Mouse (Mus musculus) heart, embryonic 10.5 days (tissue): ENCODE results near the gene Dnajb5. TPM values are rescaled to one million over a fixed set of nuclear protein-coding genes. Genes with fewer than 3 reads are reported as not detected.
A peak's percentile ranks its signal among the peaks of the same experiment; 100 is the strongest.
"Not testable (repeated sequence)": the region's sequence is repeated elsewhere in the genome, so short reads cannot be mapped to it uniquely, and the experiment has no call there.

Source experiments
- DNase-seq: peaks from one replicate; pipeline ENCODE4 v3.0.0-alpha.2; 2017; ENCODE audit warnings: low spot score
- H3K27ac ChIP-seq: fragments of 300-500 bp; sonication (generic); 2 replicates; pipeline ENCODE4 v1.5.1; 2016; ENCODE audit warnings: mild to moderate bottlenecking
- H3K27me3 ChIP-seq: fragments of 300-500 bp; sonication (generic); 2 replicates; pipeline ENCODE4 v1.6.1; 2016; ENCODE audit warnings: mild to moderate bottlenecking; ENCODE audit not compliant: poor library complexity, insufficient read depth, severe bottlenecking
- H3K36me3 ChIP-seq: fragments of 300-500 bp; sonication (generic); 2 replicates; pipeline ENCODE4 v1.6.1; 2016; ENCODE audit warnings: mild to moderate bottlenecking, moderate library complexity
- H3K4me1 ChIP-seq: fragments of 300-500 bp; sonication (generic); 2 replicates; pipeline ENCODE4 v1.6.1; 2016; ENCODE audit warnings: mild to moderate bottlenecking
- H3K4me3 ChIP-seq: fragments of 300-500 bp; sonication (generic); 2 replicates; pipeline ENCODE4 v1.5.1; 2016; ENCODE audit warnings: mild to moderate bottlenecking, moderate library complexity
- H3K9me3 ChIP-seq: fragments of 300-500 bp; sonication (generic); 2 replicates; pipeline ENCODE4 v1.6.1; 2016; ENCODE audit warnings: mild to moderate bottlenecking, moderate library complexity
- whole genome bisulfite sequencing: fragments of 180-500 bp; shearing (Covaris S2); methylation state at CpG from one replicate; pipeline ENCODE4 v1.1.7; 2016; 5-methylcytosine and 5-hydroxymethylcytosine counted together
- polyA plus RNA-seq: library from polyadenylated mRNA; unstranded; fragments of >200 nt; fragmentation: Nextera tagmentation; extraction: Ambion mirVana; gene quantifications from 2 replicates; pipeline ENCODE4 v1.2.1, GENCODE M21; 2016

Gene Dnajb5
- polyA plus RNA-seq, 1 experiment from 2014 or later, result 11.4 TPM

DNA sequence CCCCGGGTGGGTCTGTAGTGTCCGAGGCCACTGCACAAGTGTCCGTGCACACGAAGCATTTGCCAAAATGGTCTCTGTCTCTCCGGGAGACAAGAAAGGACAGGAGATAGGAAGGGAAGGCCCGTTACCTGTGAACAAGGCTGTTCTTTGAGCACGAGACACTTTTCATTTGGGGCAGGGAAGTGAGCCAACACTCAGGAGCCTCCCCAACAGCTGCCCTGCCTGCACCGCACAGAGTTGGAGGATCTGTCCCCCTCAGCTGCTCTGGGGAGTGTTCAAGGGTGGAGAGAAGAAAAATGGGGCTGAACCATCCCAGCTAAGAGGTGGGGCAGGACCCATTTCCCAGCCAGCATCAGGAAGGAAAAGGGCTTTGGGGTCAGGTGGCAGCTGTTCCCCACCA is 8.4 kb downstream of the Dnajb5 start:
- Histone ChIP-seq H3K4me1 (peaks cover 54% of the 10 kb centered on the region), H3K36me3 (peaks cover 22% of the 10 kb centered on the region), H3K27me3 (no peaks in the 10 kb centered on the region), H3K9me3 (no peaks in the 10 kb centered on the region), H3K27ac (peak overlapping the region; percentile 44), H3K4me3 (no peak overlapping the region)
- DNase-seq, result no peak
- 78% methylated on average over 8 of the region's 8 CpGs for WGBS

DNA sequence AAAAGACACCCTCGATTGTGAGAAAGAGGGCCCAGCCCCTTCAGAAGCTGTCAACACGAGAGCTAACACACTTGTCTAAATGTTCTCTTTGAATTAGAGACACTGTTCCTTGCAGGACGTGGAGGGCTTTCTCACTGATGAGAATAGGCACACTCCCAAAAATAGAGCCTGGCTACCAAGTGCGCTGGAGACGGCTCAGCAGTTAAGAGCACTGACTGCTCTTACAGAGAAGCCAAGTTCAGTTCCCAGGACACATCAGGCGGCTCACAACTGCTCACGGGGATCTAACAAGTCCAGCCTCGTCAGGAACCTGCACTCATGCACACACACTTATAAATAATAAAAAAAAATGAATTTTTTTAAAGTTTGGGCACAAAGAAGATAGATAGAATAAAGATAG is 9.3 kb downstream of the Dnajb5 start:
- no peak for DNase-seq
- Histone ChIP-seq H3K27ac (peak overlapping the region; percentile 44; the same call in 1 of the 2 replicates), H3K9me3 (no peaks in the 10 kb centered on the region), H3K27me3 (no peaks in the 10 kb centered on the region), H3K4me1 (peaks cover 44% of the 10 kb centered on the region), H3K36me3 (peaks cover 22% of the 10 kb centered on the region), H3K4me3 (no peak overlapping the region)
- WGBS, result 39% methylated on average over 8 of the region's 8 CpGs

DNA sequence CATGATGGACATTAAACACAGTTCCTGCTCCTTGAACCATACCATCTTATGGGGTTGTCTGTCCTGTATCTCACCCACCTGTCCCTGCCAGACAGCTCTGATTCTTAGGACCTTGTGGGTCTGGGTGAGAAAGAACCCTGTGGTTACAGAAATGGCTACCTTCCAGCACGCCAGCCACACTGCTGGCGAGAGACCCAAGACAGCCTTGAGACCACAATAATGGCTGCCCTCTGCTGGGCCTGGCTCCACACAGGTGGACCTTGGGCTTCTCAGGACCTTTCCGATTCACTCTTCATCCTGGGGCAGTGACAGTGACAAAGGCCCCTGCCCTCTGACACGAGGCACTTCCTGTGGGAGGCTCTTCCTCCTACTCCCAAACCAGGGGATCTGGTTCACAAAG is 9.8 kb downstream of the Dnajb5 start:
- Histone ChIP-seq H3K27me3 (no peaks in the 10 kb centered on the region), H3K36me3 (peaks cover 22% of the 10 kb centered on the region), H3K27ac (peak overlapping the region; percentile 79), H3K9me3 (no peaks in the 10 kb centered on the region), H3K4me1 (peaks cover 40% of the 10 kb centered on the region), H3K4me3 (no peak overlapping the region)
- no peak for DNase-seq
- WGBS, result 60% methylated on average over 4 of the region's 4 CpGs

DNA sequence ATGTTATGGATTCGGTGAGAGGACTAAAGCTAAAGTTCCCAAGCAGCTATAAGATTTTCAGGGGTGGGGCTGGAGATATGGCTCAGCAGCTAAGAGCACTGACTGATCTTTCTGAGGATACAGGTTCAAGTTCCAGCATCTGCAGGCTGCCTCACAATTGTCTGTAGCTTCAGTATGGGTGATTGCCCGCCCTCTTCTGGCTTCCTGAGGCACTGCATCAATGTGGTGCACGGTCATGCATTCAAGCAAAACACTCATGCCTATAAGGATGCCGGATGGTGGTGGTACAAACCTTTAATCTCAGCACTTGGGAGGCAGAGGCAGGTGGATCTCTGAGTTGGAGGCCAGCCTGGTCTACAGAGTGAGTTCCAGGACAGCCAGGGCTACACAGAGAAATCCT is 12.0 kb downstream of the Dnajb5 start:
- Histone ChIP-seq H3K36me3 (peaks cover 17% of the 10 kb centered on the region), H3K9me3 (no peaks in the 10 kb centered on the region), H3K27me3 (no peaks in the 10 kb centered on the region), H3K4me1 (peaks cover 43% of the 10 kb centered on the region), H3K4me3 (no peak overlapping the region), H3K27ac (no peak overlapping the region)
- no peak for DNase-seq
- 34% methylated on average over 4 of the region's 4 CpGs for WGBS

DNA sequence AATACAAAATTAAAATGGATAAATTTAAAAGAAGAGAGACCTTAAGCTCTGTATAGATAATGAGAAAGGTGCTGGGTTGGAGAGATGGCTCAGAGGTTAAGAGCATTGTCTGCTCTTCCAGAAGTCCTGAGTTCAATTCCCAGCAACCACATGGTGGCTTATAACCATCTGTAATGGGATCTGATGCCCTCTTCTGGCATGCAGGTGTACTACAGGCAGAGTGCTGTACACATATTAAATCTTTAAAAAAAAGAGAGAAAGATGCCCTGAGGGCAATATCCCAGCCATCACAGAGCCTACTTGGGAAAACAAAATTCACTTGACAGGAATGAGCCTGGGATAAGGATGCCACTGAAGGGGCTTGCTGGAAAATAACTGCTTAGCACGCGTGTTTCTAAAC is 13.9 kb downstream of the Dnajb5 start:
- no peaks in the 10 kb centered on the region for H3K9me3 ChIP-seq
- H3K36me3 ChIP-seq, result no peaks in the 10 kb centered on the region
- 83% methylated on average over 2 of the region's 2 CpGs for WGBS
- no peak overlapping the region for H3K27ac ChIP-seq
- peaks cover 32% of the 10 kb centered on the region for H3K4me1 ChIP-seq
- no peak overlapping the region for H3K4me3 ChIP-seq
- no peaks in the 10 kb centered on the region for H3K27me3 ChIP-seq
- DNase-seq, result no peak

DNA sequence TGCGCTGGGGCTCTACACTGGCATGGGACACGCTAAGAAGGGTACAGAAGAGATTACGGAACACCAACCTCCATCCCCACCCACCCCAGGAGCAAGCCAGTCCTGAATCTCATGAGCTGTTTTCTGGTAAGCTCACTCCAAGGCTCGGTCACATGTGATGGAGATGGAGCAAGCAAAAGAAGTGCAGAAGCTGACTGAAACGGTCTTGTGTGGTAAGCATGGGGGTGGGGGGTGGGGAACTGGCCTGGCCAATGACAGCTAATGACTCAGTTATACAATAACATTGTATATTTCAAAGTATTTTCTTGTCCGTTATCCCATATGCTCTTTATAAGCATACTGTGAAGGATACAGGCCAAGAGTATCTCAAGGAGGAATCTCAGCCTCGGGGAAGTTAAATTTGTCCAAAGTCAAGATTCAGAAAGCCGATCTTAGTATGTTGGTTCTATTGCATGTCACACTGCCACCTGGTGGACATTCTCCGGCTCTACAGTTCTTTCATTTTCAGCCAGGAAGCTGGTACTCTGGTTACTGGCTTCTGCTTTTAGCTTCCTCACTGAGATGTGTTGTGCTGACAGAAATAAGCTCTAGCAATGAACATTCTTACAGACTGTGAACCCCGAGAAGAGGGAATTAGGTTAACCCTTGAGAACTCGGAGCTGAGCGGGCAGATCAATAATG is 15.6 kb downstream of the Dnajb5 start:
- H3K4me1 ChIP-seq, result peaks cover 15% of the 10 kb centered on the region
- peak overlapping the region; percentile 31 for H3K4me3 ChIP-seq
- 12% methylated on average over 12 of the region's 12 CpGs for WGBS
- no peak for DNase-seq
- H3K36me3 ChIP-seq, result no peaks in the 10 kb centered on the region
- no peaks in the 10 kb centered on the region for H3K9me3 ChIP-seq
- H3K27me3 ChIP-seq, result no peaks in the 10 kb centered on the region
- no peak overlapping the region for H3K27ac ChIP-seq

DNA sequence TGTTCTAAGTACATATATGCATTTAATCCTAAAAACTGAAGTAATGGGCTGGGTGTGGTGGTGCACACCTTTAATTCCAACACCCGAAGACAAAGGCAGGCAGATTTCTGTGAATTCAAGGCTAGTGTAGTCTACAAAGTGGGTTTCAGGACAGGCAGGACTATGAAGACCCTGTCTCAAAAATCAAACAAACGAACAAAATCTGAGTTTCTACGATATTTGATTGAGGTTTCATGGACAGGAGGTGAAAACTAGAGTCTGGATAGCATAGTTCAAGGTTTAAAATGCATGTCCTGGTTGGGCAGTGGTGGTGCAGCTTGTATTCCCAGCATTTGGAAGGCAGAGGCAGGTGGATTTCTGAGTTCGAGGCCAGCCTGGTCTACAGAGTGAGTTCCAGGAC is 19.7 kb downstream of the Dnajb5 start, which contains the start of gene 1700022I11Rik:
Gene 1700022I11Rik (plus strand): TSS at position 301 of the 400 bp plus-strand sequence.
- H3K27me3 ChIP-seq, result no peaks in the 10 kb centered on the region
- H3K4me3 ChIP-seq, result no peak within 1 kb of the TSS
- H3K36me3 ChIP-seq, result no peaks in the 10 kb centered on the region
- no peaks in the 10 kb centered on the region for H3K9me3 ChIP-seq
- DNase-seq, result no peak
- WGBS, result 81% methylated on average over 4 of the region's 4 CpGs
- H3K4me1 ChIP-seq, result peaks cover 22% of the 10 kb centered on the region
- no peak within 1 kb of the TSS for H3K27ac ChIP-seq

DNA sequence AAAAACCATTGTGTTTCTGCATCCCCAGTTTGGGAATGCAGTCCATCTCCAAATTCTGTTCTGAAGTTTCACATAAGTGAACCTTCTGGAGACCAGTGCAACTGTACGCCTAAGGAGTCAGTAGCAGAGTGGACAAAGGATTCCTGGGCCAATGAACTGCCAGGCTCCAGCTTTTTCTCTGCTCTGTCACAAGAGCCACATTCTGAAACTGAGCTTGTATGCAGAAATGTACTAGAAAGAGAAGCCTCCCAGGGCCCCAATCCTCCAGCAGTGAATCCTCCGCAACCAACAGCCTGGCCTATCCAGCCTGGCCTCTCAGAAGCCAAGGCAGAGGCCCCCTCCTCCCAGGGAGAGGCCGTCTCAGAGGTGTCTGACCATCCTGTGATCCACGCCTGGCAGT is 23.3 kb downstream of the Dnajb5 start:
- Histone ChIP-seq H3K36me3 (peaks cover 8% of the 10 kb centered on the region; the same call in 1 of the 2 replicates), H3K9me3 (no peaks in the 10 kb centered on the region), H3K27me3 (no peaks in the 10 kb centered on the region), H3K4me1 (peaks cover 14% of the 10 kb centered on the region), H3K27ac (no peak overlapping the region), H3K4me3 (no peak overlapping the region)
- 80% methylated on average over 4 of the region's 4 CpGs for WGBS
- DNase-seq, result no peak

DNA sequence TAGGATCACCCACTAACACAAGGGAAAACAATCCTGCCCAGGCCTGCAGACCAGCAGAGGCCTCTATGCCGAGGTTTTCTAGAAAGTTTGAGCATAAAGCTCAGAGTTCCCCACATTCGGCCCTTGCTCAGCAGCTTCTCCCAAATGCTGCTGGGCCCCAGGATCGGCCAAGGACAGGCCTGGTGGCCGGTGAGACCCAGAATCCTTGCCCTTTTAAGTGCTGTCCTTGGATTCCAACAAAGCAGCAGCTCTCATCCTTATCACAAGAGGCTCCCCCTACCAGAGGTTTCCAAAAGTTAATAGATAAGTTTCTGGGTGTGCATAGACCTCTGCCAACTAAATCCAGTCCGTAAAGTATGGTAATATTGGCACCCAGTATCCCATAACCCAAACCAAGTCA is 24.3 kb downstream of the Dnajb5 start:
- Histone ChIP-seq H3K4me3 (no peak overlapping the region), H3K36me3 (peaks cover 18% of the 10 kb centered on the region), H3K4me1 (peaks cover 14% of the 10 kb centered on the region), H3K27me3 (no peaks in the 10 kb centered on the region), H3K27ac (0 out of 2 replicates have a peak overlapping the region, but pooled peaks have one; percentile 42), H3K9me3 (no peaks in the 10 kb centered on the region)
- 52% methylated on average over 5 of the region's 5 CpGs for WGBS
- peak; percentile 1 for DNase-seq

DNA sequence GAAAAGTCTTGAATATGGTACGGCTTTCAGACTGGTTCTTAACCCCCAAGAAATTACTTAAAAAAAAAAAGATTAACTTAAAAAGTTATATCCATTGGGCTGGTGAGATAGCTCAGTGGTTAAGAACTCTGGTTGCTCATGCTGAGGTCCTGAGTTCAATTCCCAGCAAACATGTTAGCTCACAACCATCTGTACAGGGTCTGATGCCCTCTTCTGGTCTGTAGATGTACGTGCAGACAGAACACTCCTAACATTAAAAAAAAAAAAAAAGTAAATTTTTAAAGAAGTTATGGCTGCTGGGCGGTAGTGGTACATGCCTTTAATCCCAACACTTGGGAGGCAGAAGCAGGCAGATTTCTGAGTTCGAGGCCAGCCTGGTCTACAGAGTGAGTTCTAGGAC is 28.4 kb downstream of the Dnajb5 start:
- WGBS, result 94% methylated on average over 4 of the region's 4 CpGs
- Histone ChIP-seq H3K4me1 (peaks cover 11% of the 10 kb centered on the region), H3K4me3 (no peak overlapping the region), H3K36me3 (peaks cover 56% of the 10 kb centered on the region), H3K27me3 (no peaks in the 10 kb centered on the region), H3K27ac (no peak overlapping the region), H3K9me3 (no peaks in the 10 kb centered on the region)
- DNase-seq, result peak; percentile 54

DNA sequence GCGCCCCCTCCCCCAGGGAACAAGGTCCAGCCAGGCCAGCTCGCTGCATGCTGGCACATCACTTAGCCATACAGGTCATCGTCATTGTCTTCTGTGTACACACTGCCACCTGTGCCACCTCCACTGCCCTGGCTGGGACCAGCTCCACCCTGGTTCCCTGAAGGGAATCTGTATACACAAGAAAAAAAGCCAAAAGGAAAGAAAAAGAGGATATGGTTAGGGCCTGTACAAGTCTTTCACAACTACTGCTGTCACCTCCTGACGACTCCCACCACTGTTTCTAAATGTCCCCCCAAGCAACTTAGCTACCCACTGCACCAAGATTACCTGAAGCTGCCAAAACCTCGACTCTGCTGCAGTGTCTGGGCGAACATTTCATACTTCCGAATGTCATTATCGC is 30.9 kb downstream of the Dnajb5 start:
- H3K9me3 ChIP-seq, H3K27me3 ChIP-seq, H3K4me3 ChIP-seq, H3K4me1 ChIP-seq, H3K27ac ChIP-seq: not testable (repeated sequence)
- peak; percentile 31 for DNase-seq
- 94% methylated on average over 8 of the region's 8 CpGs for WGBS
- peaks cover 80% of the 10 kb centered on the region for H3K36me3 ChIP-seq

DNA sequence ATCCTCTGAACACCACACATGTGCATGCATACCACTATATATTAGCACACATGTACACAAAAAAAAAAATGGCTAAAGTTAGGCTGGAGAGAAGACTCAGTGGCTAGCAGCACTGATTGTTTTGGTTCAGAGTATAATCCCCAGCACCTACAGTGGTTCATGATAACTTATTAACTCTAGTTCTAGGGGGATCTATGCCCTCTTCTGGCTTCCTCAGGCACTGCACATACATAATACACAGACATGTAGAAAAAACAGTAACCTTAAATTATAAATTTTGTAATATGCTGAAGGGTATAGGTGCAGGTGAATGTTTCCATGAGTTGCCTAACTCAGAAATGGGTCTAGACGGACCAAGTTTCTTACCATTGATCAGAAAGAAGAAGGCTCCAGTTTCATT is 38.7 kb downstream of the Dnajb5 start:
- H3K4me1 ChIP-seq, result no peaks in the 10 kb centered on the region
- no peaks in the 10 kb centered on the region for H3K27me3 ChIP-seq
- 89% methylated on average over 1 of the region's 1 CpGs for WGBS
- H3K4me3 ChIP-seq, result no peak overlapping the region
- no peaks in the 10 kb centered on the region for H3K9me3 ChIP-seq
- H3K27ac ChIP-seq, result no peak overlapping the region
- DNase-seq, result no peak
- peaks cover 99% of the 10 kb centered on the region for H3K36me3 ChIP-seq

DNA sequence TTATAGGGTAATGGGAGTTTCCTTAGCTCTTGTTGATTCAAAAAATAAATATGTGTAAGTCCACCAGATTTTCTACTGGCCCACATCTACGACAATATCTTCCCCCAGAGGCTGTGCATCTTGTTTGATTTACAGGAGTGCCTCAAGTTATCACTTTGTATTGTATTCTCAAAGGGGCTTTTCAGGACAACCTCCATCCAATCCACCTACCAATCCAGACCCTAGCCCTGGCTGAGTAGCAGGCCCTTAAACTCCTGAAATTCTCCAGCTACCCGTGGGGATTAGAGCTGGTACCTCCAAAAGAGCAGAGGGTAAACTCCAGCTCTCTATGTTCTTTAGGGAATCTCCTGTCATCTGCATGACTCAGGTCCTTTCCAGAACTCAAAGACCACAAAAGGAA is 48.4 kb downstream of the Dnajb5 start:
- peak overlapping the region; percentile 80 for H3K4me3 ChIP-seq
- peaks cover 41% of the 10 kb centered on the region for H3K36me3 ChIP-seq
- no peak for DNase-seq
- H3K9me3 ChIP-seq, result no peaks in the 10 kb centered on the region
- H3K4me1 ChIP-seq, result peaks cover 20% of the 10 kb centered on the region; the same call in 1 of the 2 replicates
- H3K27ac ChIP-seq, result peak overlapping the region; percentile 43
- 62% methylated on average over 2 of the region's 2 CpGs for WGBS
- H3K27me3 ChIP-seq, result no peaks in the 10 kb centered on the region
